Mouse (Mus musculus): ENCODE measurements around the gene Trpm7. TPM values are rescaled to one million over a fixed set of nuclear protein-coding genes. Genes with fewer than 3 reads are reported as not detected.

The Trpm7 gene
- polyA plus RNA-seq, 2 experiments, result 13.8 to 15.1 TPM

DNA sequence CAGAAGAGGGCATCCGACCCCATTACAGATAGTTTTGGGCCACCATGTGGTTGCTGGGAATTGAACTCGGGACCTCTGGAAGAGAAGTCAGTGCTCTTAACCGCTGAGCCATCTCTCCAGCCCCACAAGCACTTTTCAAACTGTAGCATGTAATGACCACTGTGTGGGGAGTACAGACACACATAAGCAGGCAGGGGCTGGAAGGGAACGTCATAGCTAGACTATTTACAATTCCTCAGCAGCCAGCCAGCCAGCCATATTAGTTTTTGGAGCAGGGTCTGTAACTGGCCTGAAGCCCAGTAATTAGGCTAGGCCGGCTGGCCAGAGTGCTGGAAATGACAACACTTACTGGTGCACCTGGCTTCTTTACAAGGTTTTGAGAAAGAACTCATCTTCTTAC lies 77.6 kb downstream of the Trpm7 start:
- no peak for TF ChIP-seq CTCF (IDR thresholded peaks at IDR 0.05; ENCODE audit: low read depth)
- no peak for TF ChIP-seq EP300 (IDR thresholded peaks at IDR 0.05; ENCODE audit: low read depth)
- no peaks in the 10 kb centered on the region for H3K9me3 ChIP-seq (ENCODE audit: control insufficient read depth, low read length)
- DNase-seq (ENCODE audit: low read depth in 3 of 3, low spot score in 3 of 3) (no peak), ATAC-seq (ENCODE audit: insufficient read depth) (no peak)
- peaks cover 29% of the 10 kb centered on the region for H3K36me3 ChIP-seq (replicated peaks; ENCODE audit: control insufficient read depth, insufficient read depth, low read depth)
- H3K4me1 ChIP-seq (replicated peaks; ENCODE audit: control insufficient read depth in 2 of 2, insufficient read depth in 2 of 2, low read length in 1 of 2), result no peaks in the 10 kb centered on the region
- no peak overlapping the region for H3K4me2 ChIP-seq (ENCODE audit: low read depth)
- no peak overlapping the region for H3K27ac ChIP-seq
- H3K9ac ChIP-seq (replicated peaks), result no peak overlapping the region
- H3K27me3 ChIP-seq (ENCODE audit: control insufficient read depth, insufficient read depth, low read length), result no peaks in the 10 kb centered on the region
- 81% methylated on average over 5 of the region's 5 CpGs for WGBS (ENCODE audit: insufficient replicate concordance)
- H3K4me3 ChIP-seq (ENCODE audit: insufficient read depth in 1 of 2, low read depth in 2 of 2, low read length in 2 of 2), result no peak overlapping the region

DNA sequence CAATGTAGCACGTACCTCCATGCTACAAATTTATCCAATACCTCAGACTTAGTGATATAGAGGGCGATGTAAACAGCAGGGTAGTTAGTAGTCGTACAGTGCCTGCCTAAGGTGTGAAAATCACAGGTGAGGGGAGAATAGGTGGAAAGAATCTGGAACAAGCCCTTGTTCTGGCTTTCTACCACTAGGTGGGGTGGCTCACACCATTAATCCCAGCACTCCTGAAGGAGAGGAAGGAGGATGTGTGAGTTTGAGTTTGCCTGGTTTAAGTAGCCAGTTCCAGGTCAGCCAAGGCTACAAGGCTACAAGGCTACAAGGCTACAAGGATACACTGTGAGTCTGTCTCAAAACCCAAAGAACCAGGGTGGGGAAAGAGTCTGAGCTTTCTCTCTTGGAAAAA lies 80.3 kb downstream of the Trpm7 start:
- Histone ChIP-seq H3K4me1 (replicated peaks; ENCODE audit: control insufficient read depth in 2 of 2, insufficient read depth in 2 of 2, low read length in 1 of 2) (no peaks in the 10 kb centered on the region), H3K4me3 (ENCODE audit: insufficient read depth in 1 of 2, low read depth in 2 of 2, low read length in 2 of 2) (no peak overlapping the region), H3K4me2 (ENCODE audit: low read depth) (no peak overlapping the region), H3K9ac (replicated peaks) (no peak overlapping the region), H3K27ac (no peak overlapping the region), H3K27me3 (ENCODE audit: control insufficient read depth, insufficient read depth, low read length) (no peaks in the 10 kb centered on the region), H3K9me3 (ENCODE audit: control insufficient read depth, low read length) (no peaks in the 10 kb centered on the region), H3K36me3 (replicated peaks; ENCODE audit: control insufficient read depth, insufficient read depth, low read depth) (peaks cover 28% of the 10 kb centered on the region)
- DNase-seq (ENCODE audit: low read depth in 3 of 3, low spot score in 3 of 3) (no peak), ATAC-seq (ENCODE audit: insufficient read depth) (no peak)
- peak; percentile 66 for TF ChIP-seq CTCF (IDR thresholded peaks at IDR 0.05; ENCODE audit: low read depth)
- no peak for TF ChIP-seq EP300 (IDR thresholded peaks at IDR 0.05; ENCODE audit: low read depth)
- 79% methylated on average over 3 of the region's 3 CpGs for WGBS (ENCODE audit: insufficient replicate concordance)

DNA sequence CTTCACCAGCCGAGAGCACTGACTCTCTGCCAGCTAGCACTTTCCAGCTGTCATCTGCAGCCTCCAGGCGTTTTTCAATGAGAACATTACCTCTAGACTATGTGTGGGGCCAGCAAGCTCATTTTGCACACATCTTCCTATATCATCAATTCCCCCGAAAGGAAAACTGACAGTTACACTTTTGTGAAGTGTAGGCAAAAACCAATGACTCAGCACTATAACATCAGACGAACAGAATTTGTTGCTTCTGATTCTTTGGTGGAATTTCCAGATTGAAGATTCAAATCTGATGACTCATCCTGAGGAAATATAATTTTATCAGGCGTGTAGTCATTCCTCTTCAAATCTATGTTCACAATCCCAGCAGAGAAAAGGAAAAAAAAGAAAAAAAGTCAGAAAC lies 83.4 kb downstream of the Trpm7 start:
- TF ChIP-seq EP300 (IDR thresholded peaks at IDR 0.05; ENCODE audit: low read depth), result no peak
- TF ChIP-seq CTCF (IDR thresholded peaks at IDR 0.05; ENCODE audit: low read depth), result no peak
- DNase-seq (ENCODE audit: low read depth in 3 of 3, low spot score in 3 of 3), result no peak
- Histone ChIP-seq H3K36me3 (replicated peaks; ENCODE audit: control insufficient read depth, insufficient read depth, low read depth) (peaks cover 15% of the 10 kb centered on the region), H3K4me1 (replicated peaks; ENCODE audit: control insufficient read depth in 2 of 2, insufficient read depth in 2 of 2, low read length in 1 of 2) (no peaks in the 10 kb centered on the region), H3K4me3 (ENCODE audit: insufficient read depth in 1 of 2, low read depth in 2 of 2, low read length in 2 of 2) (no peak overlapping the region), H3K9ac (replicated peaks) (no peak overlapping the region), H3K27ac (no peak overlapping the region), H3K4me2 (ENCODE audit: low read depth) (no peak overlapping the region), H3K9me3 (ENCODE audit: control insufficient read depth, low read length) (no peaks in the 10 kb centered on the region), H3K27me3 (ENCODE audit: control insufficient read depth, insufficient read depth, low read length) (no peaks in the 10 kb centered on the region)
- 52% methylated on average over 5 of the region's 5 CpGs for WGBS (ENCODE audit: insufficient replicate concordance)
- no peak for ATAC-seq (ENCODE audit: insufficient read depth)

DNA sequence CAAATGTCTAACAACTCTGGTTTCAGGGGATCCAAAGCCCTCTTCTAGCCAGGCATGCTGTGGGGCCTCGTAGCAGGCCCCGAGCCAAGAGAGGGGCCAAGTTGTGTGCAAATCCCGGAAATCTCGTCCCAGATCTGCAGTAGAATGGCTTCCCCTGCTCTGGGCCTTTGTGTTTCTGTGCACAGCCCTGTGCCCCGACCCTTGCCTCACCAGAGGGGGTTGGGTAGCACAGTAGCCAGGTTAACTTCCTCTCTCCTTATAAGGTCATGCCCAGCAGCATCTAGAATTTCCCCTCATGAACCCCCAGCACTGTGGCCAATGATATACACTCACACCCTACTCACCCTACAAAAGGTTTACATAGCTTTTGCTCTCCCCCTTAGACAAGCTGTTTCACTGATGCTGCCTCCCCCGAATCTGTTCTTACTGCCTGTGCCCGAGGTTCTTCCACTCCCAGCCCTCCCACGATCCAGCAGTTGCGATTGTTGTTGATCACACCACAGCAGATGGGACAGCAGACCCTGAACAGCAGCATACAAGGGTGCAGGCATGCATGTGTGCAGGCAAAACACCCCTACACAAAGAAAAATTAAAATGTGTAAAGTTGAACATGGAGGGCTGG lies 88.2 kb downstream of the Trpm7 start:
- Histone ChIP-seq H3K9ac (replicated peaks) (no peak overlapping the region), H3K4me1 (replicated peaks; ENCODE audit: control insufficient read depth in 2 of 2, insufficient read depth in 2 of 2, low read length in 1 of 2) (no peaks in the 10 kb centered on the region), H3K27me3 (ENCODE audit: control insufficient read depth, insufficient read depth, low read length) (no peaks in the 10 kb centered on the region), H3K4me3 (ENCODE audit: insufficient read depth in 1 of 2, low read depth in 2 of 2, low read length in 2 of 2) (no peak overlapping the region), H3K9me3 (ENCODE audit: control insufficient read depth, low read length) (no peaks in the 10 kb centered on the region), H3K27ac (no peak overlapping the region), H3K36me3 (replicated peaks; ENCODE audit: control insufficient read depth, insufficient read depth, low read depth) (peaks cover 4% of the 10 kb centered on the region; the same call in 1 of the 2 replicates), H3K4me2 (ENCODE audit: low read depth) (no peak overlapping the region)
- no peak for ATAC-seq (ENCODE audit: insufficient read depth)
- TF ChIP-seq EP300 (IDR thresholded peaks at IDR 0.05; ENCODE audit: low read depth) (no peak), CTCF (IDR thresholded peaks at IDR 0.05; ENCODE audit: low read depth) (no peak)
- WGBS (ENCODE audit: insufficient replicate concordance), result 41% methylated on average over 9 of the region's 9 CpGs
- no peak for DNase-seq (ENCODE audit: low read depth in 3 of 3, low spot score in 3 of 3)

DNA sequence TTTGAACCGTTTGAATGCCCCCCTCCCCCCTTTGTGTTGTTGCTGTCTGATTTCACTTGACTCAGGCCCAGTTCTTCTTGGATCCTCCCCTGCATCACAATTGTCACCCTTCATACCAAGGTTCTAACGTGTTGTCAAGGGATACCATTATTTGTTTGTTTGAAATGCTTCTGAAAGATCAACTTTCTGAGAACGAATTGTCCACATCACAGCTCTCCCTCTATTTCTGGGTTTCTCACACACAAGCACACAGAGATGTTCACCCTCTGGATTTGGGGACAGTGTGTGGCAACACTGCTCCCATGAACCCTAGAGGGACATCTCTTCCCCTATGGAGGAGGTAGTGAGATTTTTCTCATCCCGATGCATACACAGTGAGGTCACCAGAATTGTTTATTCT lies 92.7 kb downstream of the Trpm7 start, which contains the start of gene Usp50:
TSS of gene Usp50 (minus strand) at position 101 of the 400 bp plus-strand sequence.
- Histone ChIP-seq H3K27me3 (ENCODE audit: control insufficient read depth, insufficient read depth, low read length) (no peaks in the 10 kb centered on the region), H3K4me3 (ENCODE audit: insufficient read depth in 1 of 2, low read depth in 2 of 2, low read length in 2 of 2) (no peak within 1 kb of the TSS), H3K9ac (replicated peaks) (no peak within 1 kb of the TSS), H3K4me2 (ENCODE audit: low read depth) (no peak within 1 kb of the TSS), H3K4me1 (replicated peaks; ENCODE audit: control insufficient read depth in 2 of 2, insufficient read depth in 2 of 2, low read length in 1 of 2) (0 out of 4 replicates have a peak, but pooled peaks cover 0 to 2% of the 10 kb centered on the region in 2 experiments), H3K9me3 (ENCODE audit: control insufficient read depth, low read length) (no peaks in the 10 kb centered on the region), H3K27ac (no peak within 1 kb of the TSS), H3K36me3 (replicated peaks; ENCODE audit: control insufficient read depth, insufficient read depth, low read depth) (no peaks in the 10 kb centered on the region)
- TF ChIP-seq CTCF (IDR thresholded peaks at IDR 0.05; ENCODE audit: low read depth) (no peak), EP300 (IDR thresholded peaks at IDR 0.05; ENCODE audit: low read depth) (no peak)
- 45% methylated on average over 4 of the region's 4 CpGs for WGBS (ENCODE audit: insufficient replicate concordance)
- no peak for DNase-seq (ENCODE audit: low read depth in 3 of 3, low spot score in 3 of 3)
- ATAC-seq (ENCODE audit: insufficient read depth), result no peak

Data from liver, embryonic 14.5 days (tissue).